Mouse (Mus musculus) ES-Bruce4 (cell line): Measurements from ENCODE around the gene Sdc3. TPM values are rescaled to one million over a fixed set of nuclear protein-coding genes. Genes with fewer than 3 reads are reported as not detected.

Experiments
- H3K27ac ChIP-seq: 2 replicates; pipeline ENCODE4 v1.5.1; 2012; ENCODE audit warnings: low read length, inconsistent platforms; ENCODE audit not compliant: insufficient read depth
- H3K27me3 ChIP-seq: 2 replicates; pipeline ENCODE4 v1.6.1; 2012; ENCODE audit warnings: mild to moderate bottlenecking, low read length, inconsistent platforms; ENCODE audit not compliant: control insufficient read depth, poor library complexity, insufficient read depth, severe bottlenecking
- H3K36me3 ChIP-seq: 2 replicates; pipeline ENCODE4 v1.6.1; 2012; ENCODE audit warnings: inconsistent platforms, mild to moderate bottlenecking, low read length, moderate library complexity; ENCODE audit not compliant: control insufficient read depth, poor library complexity, insufficient read depth, severe bottlenecking
- H3K4me1 ChIP-seq: one replicate; pipeline ENCODE4 v1.8.1; 2011; ENCODE audit warnings: low read length; ENCODE audit not compliant: control insufficient read depth, insufficient read depth
- H3K4me3 ChIP-seq: 2 replicates; pipeline ENCODE4 v1.5.1; 2011; ENCODE audit warnings: low read depth, mild to moderate bottlenecking, low read length
- H3K9ac ChIP-seq: 2 replicates; pipeline ENCODE4 v1.6.1; 2012; ENCODE audit warnings: low read depth, mild to moderate bottlenecking, inconsistent platforms; ENCODE audit not compliant: poor library complexity, severe bottlenecking
- H3K9me3 ChIP-seq: replicated peaks from 2 replicates; pipeline ENCODE4 v1.6.1; 2012; ENCODE audit warnings: mild to moderate bottlenecking, low read length, inconsistent platforms; ENCODE audit not compliant: control insufficient read depth, poor library complexity, insufficient read depth, severe bottlenecking
- CTCF ChIP-seq: IDR thresholded peaks from one replicate; pipeline ENCODE4 v1.8.1; 2011; ENCODE audit warnings: low read depth, low read length
- EP300 ChIP-seq: IDR thresholded peaks from 2 replicates; pipeline ENCODE4 v1.6.1; 2011; ENCODE audit warnings: low read depth, low read length; ENCODE audit not compliant: insufficient read depth
- POLR2A ChIP-seq: IDR thresholded peaks from one replicate; pipeline ENCODE4 v1.8.1; 2011; ENCODE audit warnings: low read length; ENCODE audit not compliant: insufficient read depth
- polyA plus RNA-seq: library from polyadenylated mRNA; stranded (reverse); fragments of >200 nt; gene quantifications from 2 replicates; pipeline ENCODE4 v1.2.4, GENCODE M21; 2011; ENCODE audit warnings: low read depth; ENCODE audit not compliant: missing spikeins, insufficient read depth, insufficient read length

Gene Sdc3
- polyA plus RNA-seq: 8.1 and 8.6 TPM in 2 replicates

DNA sequence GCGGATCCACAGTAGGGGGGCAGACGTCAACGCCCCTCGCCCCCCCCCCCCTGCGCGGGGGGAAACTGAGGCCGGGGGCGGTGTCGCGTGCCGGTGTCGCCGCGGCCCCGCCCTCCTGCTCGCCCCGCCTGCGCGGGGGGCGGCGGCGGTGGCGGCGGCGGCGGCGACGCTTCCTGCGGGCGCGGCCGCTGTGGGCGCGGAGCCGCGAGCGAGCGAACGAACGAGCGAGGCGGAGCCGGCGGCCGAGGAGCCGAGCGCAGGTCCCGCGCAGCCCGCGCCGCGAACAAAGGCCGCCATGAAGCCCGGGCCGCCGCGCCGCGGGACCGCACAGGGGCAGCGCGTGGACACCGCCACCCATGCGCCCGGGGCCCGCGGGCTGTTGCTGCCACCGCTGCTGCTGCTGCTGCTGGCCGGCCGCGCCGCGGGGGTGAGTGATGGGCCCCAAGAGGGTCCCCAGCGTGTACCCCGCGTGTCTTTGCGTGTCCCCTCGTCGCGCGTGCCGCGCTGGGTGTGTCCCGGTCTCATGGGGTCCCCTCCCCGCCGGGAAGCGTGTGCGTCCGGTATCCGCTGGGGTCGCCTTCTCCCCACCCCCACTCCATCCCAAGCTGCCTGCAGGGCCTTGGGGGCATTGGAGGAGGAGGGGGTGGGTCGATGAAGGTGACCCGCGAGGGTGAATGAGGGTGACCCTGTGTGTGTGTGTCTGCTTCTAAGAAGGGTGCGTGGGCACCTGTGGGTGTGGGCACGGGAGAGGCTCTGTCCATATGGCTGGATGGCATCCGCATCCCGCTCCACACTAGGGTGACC is at the start of gene Sdc3:
Sdc3 (plus strand) TSS at position 162 of the 804 bp plus-strand sequence.
- TF ChIP-seq POLR2A (no peak), EP300 (no peak), CTCF (no peak)
- H3K36me3 ChIP-seq: no peaks in the 10 kb centered on the region
- H3K27me3 ChIP-seq: peaks cover 8% of the 10 kb centered on the region
- peak within 1 kb of the TSS; percentile 59 for H3K4me3 ChIP-seq
- peak within 1 kb of the TSS; percentile 59 for H3K9ac ChIP-seq
- no peak within 1 kb of the TSS for H3K27ac ChIP-seq
- H3K4me1 ChIP-seq: no peaks in the 10 kb centered on the region
- H3K9me3 ChIP-seq: no peaks in the 10 kb centered on the region

GRCm38 (mm10) chr4:130744058-130744457 is 48.3 kb upstream of the Sdc3 start:
- Histone ChIP-seq H3K9me3 (no peaks in the 10 kb centered on the region), H3K9ac (no peak overlapping the region), H3K27ac (no peak overlapping the region), H3K27me3 (no peaks in the 10 kb centered on the region), H3K36me3 (peaks cover 90% of the 10 kb centered on the region), H3K4me1 (no peaks in the 10 kb centered on the region), H3K4me3 (no peak overlapping the region)
- no peak for TF ChIP-seq CTCF
- TF ChIP-seq EP300: no peak
- no peak for TF ChIP-seq POLR2A

DNA sequence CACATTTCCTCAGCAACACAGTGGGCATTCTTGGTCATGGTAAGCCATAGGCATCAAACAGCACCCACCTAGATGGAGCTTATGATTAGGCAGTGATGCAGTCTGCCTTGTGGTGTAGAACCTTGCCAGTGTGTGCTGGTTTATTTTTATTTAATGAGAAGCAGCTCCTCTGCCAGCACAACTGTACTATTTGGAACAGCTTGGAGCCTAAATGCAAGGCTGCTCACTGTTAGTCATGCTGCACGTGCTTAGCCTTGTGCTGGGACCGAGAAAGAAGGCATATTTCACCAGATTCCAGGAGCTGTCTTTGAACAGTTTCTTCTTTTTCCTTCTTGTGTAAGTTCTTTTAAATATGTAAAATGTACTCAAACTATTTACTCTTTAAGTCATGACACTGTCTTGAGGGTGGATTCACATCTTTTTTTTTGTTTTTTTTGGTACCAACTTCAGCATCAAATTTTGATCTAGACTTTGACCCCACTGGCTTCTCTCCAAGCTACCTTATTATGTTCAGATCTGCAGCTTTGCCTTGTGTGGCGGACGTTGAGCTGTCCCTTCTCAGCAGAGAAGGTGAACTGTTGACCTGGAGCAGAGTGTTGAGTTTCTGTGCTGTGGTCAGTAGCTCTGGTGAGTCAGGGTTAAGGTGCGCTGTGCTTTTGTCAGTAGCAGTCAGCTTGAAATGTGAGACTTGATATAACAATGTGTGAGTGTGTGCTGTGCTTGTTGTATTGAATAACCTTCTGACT is 46.6 kb upstream of the Sdc3 start:
- TF ChIP-seq POLR2A: no peak
- no peak for TF ChIP-seq CTCF
- TF ChIP-seq EP300: no peak
- Histone ChIP-seq H3K9ac (no peak overlapping the region), H3K9me3 (no peaks in the 10 kb centered on the region), H3K36me3 (peaks cover 97% of the 10 kb centered on the region), H3K27ac (no peak overlapping the region), H3K27me3 (no peaks in the 10 kb centered on the region), H3K4me1 (no peaks in the 10 kb centered on the region), H3K4me3 (no peak overlapping the region)

- no peak overlapping the region for H3K27ac ChIP-seq
- no peaks in the 10 kb centered on the region for H3K4me1 ChIP-seq
- no peak for TF ChIP-seq EP300
- TF ChIP-seq POLR2A: no peak
- TF ChIP-seq CTCF: no peak
- H3K9ac ChIP-seq: no peak overlapping the region
- H3K27me3 ChIP-seq: no peaks in the 10 kb centered on the region
- peaks cover 97% of the 10 kb centered on the region for H3K36me3 ChIP-seq
- H3K4me3 ChIP-seq: no peak overlapping the region
- no peaks in the 10 kb centered on the region for H3K9me3 ChIP-seq
Observed at GRCm38 (mm10) chr4:130749566-130749965, 42.8 kb upstream of the Sdc3 start.

- H3K27ac ChIP-seq: no peak overlapping the region
- no peaks in the 10 kb centered on the region for H3K27me3 ChIP-seq
- no peak overlapping the region for H3K9ac ChIP-seq
- no peaks in the 10 kb centered on the region for H3K4me1 ChIP-seq
- peaks cover 85% of the 10 kb centered on the region for H3K36me3 ChIP-seq
- TF ChIP-seq EP300 (no peak), CTCF (no peak), POLR2A (no peak)
- H3K4me3 ChIP-seq: no peak overlapping the region
- no peaks in the 10 kb centered on the region for H3K9me3 ChIP-seq
Observed at GRCm38 (mm10) chr4:130751966-130752365, 40.4 kb upstream of the Sdc3 start.

DNA sequence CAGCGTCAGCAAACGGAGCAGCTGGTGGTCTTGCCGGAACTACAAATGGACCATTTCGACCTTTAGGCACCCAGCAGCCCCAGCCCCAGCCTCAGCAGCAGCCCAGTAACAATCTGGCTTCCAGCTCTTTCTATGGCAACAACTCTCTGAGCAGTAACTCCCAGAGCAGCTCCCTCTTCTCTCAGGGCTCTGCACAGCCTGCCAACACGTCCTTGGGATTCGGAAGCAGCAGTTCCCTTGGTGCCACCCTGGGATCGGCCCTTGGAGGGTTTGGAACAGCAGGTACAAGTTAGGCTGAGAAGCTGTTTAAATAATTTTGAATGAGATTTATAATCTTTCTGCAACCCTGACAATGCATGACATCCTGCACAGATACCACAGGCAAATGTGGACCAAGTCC is 39.7 kb upstream of the Sdc3 start:
- H3K27me3 ChIP-seq: no peaks in the 10 kb centered on the region
- H3K36me3 ChIP-seq: peaks cover 83% of the 10 kb centered on the region
- no peak overlapping the region for H3K27ac ChIP-seq
- no peak overlapping the region for H3K4me3 ChIP-seq
- H3K9me3 ChIP-seq: no peaks in the 10 kb centered on the region
- H3K9ac ChIP-seq: no peak overlapping the region
- TF ChIP-seq EP300 (no peak), POLR2A (no peak), CTCF (no peak)
- no peaks in the 10 kb centered on the region for H3K4me1 ChIP-seq
